Mouse (Mus musculus) thymus, adult 2 months (tissue): ENCODE measurements around the gene Cers5.

Experiments used
- CTCF ChIP-seq: fragments of 200-500 bp; IDR thresholded peaks from 2 replicates; pipeline ENCODE4 v1.5.1; 2012; ENCODE audit warnings: mild to moderate bottlenecking, control low read depth, low read length, moderate library complexity, borderline replicate concordance; ENCODE audit not compliant: control insufficient read depth, poor library complexity, insufficient read depth; ENCODE audit errors: extremely low read depth
- POLR2A ChIP-seq: fragments of 200-500 bp; IDR thresholded peaks from 2 replicates; pipeline ENCODE4 v1.6.1; 2012; ENCODE audit warnings: mild to moderate bottlenecking, low read length, control low read depth, moderate library complexity; ENCODE audit not compliant: control insufficient read depth, poor library complexity, insufficient read depth; ENCODE audit errors: extremely low read depth

DNA sequence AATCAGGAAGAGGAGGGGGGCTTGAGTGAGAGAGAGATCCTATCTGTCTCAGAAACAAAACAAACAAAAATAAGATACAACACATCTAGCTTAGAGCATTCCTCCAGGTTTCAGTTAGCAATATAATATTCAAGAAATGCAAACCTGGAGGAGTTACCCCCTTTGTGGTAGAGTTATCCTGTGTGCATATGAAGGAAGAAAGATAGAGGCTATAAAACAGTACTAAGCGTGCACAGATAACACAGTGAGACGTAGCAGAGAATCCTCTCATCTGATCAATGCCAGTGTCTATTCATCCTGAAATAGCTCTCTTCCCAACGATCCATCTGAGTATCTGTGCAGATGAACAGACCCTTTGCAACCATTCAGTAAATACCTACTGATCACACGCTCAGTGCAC lies 5.2 kb downstream of the Cers5 start:
- TF ChIP-seq CTCF (no peak), POLR2A (no peak)
